18 mouse cellular contexts compared by ENCODE assay signal in the genomic region with DNA sequence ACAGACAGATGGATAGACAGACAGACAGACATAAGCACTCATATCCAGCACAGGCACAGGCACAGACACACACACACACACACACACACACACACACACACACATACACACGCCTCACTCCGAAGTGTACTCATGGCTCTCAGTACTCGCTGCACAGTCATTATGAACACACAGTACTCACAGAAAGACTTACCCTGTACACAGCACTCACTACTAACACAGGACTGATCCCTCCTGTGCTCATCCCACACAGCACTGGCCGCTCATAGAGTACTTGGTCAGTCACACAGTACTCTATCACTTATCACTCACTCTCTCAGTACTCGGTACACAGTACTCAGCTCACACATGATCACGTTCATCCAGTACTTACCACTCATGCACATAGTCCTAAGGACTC.
A peak's percentile ranks its signal among the peaks of the same experiment; 100 is the strongest.
DNase-seq lines count a peak whose midpoint lies in the region; ATAC-seq lines count a peak whose summit lies in the region.
"Had no signal": no experiment of that assay in that cellular context is flagged by ENCODE, and none has a peak within 500 bp of the region (broad histone marks: within the 10 kb centered on the region; RNA-seq: fewer than 3 reads in every experiment).

No protein-coding gene starts in this region.

- peak overlapping the region; percentile 41 for H3K9ac ChIP-seq in heart, embryonic 13.5 days
- H3K9ac ChIP-seq in midbrain, embryonic 13.5 days (replicated peaks) = no peak overlapping the region
- H3K9ac ChIP-seq in liver, embryonic 12.5 days = peak overlapping the region; percentile 75
- H3K9ac ChIP-seq: limb, embryonic 12.5 days; neural tube, embryonic 12.5 days; stomach, embryonic 15.5 days had no signal

- no peak for ATAC-seq in heart, embryonic 13.5 days (ENCODE audit: extremely low read depth, insufficient number of reproducible peaks, low FRiP score, low TSS enrichment)
- no peak for ATAC-seq in midbrain, embryonic 13.5 days
- 0 out of 2 replicates have a peak, but pooled peaks have one; percentile 0 for ATAC-seq in liver, embryonic 12.5 days
- ATAC-seq: hindbrain, postnatal 0 days had no signal

- no peak overlapping the region for H3K4me3 ChIP-seq in heart, embryonic 13.5 days
- H3K4me3 ChIP-seq in midbrain, embryonic 10.5 days = no peak overlapping the region
- H3K4me3 ChIP-seq in midbrain, embryonic 13.5 days (replicated peaks) = no peak overlapping the region
- H3K4me3 ChIP-seq in liver, embryonic 12.5 days = no peak overlapping the region
- H3K4me3 ChIP-seq: limb, embryonic 12.5 days; neural tube, embryonic 12.5 days; stomach, embryonic 15.5 days had no signal

- H3K9me3 ChIP-seq in heart, embryonic 13.5 days = no peaks in the 10 kb centered on the region
- no peaks in the 10 kb centered on the region for H3K9me3 ChIP-seq in midbrain, embryonic 10.5 days (replicated peaks)
- H3K9me3 ChIP-seq in midbrain, embryonic 13.5 days = no peaks in the 10 kb centered on the region
- no peaks in the 10 kb centered on the region for H3K9me3 ChIP-seq in liver, embryonic 12.5 days (replicated peaks)
- H3K9me3 ChIP-seq: limb, embryonic 12.5 days; neural tube, embryonic 12.5 days; stomach, embryonic 15.5 days had no signal

- peak overlapping the region; percentile 31 for H3K4me2 ChIP-seq in heart, embryonic 13.5 days
- no peak overlapping the region for H3K4me2 ChIP-seq in midbrain, embryonic 13.5 days (replicated peaks)
- H3K4me2 ChIP-seq in liver, embryonic 12.5 days = peak overlapping the region; percentile 81
- H3K4me2 ChIP-seq: limb, embryonic 12.5 days; neural tube, embryonic 12.5 days; stomach, embryonic 15.5 days had no signal

- peaks cover 98% of the 10 kb centered on the region for H3K4me1 ChIP-seq in heart, embryonic 13.5 days
- H3K4me1 ChIP-seq in midbrain, embryonic 10.5 days = peaks cover 98% of the 10 kb centered on the region
- H3K4me1 ChIP-seq in midbrain, embryonic 13.5 days (replicated peaks) = peaks cover 72% of the 10 kb centered on the region
- H3K4me1 ChIP-seq in liver, embryonic 12.5 days = peaks cover 100% of the 10 kb centered on the region

- no peaks in the 10 kb centered on the region for H3K36me3 ChIP-seq in heart, embryonic 13.5 days
- H3K36me3 ChIP-seq in midbrain, embryonic 10.5 days = no peaks in the 10 kb centered on the region
- H3K36me3 ChIP-seq in midbrain, embryonic 13.5 days = no peaks in the 10 kb centered on the region
- no peaks in the 10 kb centered on the region for H3K36me3 ChIP-seq in liver, embryonic 12.5 days
- H3K36me3 ChIP-seq: limb, embryonic 12.5 days; neural tube, embryonic 12.5 days; stomach, embryonic 15.5 days had no signal

- peak overlapping the region; percentile 92 for H3K27ac ChIP-seq in heart, embryonic 13.5 days (replicated peaks)
- H3K27ac ChIP-seq in midbrain, embryonic 10.5 days (replicated peaks) = peak overlapping the region; percentile 81
- H3K27ac ChIP-seq in midbrain, embryonic 13.5 days = no peak overlapping the region
- H3K27ac ChIP-seq in liver, embryonic 12.5 days = peak overlapping the region; percentile 97
- H3K27ac ChIP-seq: hindbrain, postnatal 0 days; limb, embryonic 12.5 days; stomach, embryonic 15.5 days had no signal

- intact Hi-C loops in heart, postnatal 10 days (cut with DNase I) = no loop called here

- no peak for DNase-seq in heart, postnatal 10 days
- no peak for DNase-seq in midbrain, embryonic 10.5 days (ENCODE audit: low spot score)
- DNase-seq in cerebellum, postnatal 25 days = no peak
- DNase-seq in cerebellum, postnatal 10 days = no peak
- DNase-seq: cerebellum, adult 9-11 months; embryo, embryonic 11 days; gastrocnemius, postnatal 14 days; kidney, adult 2 months; kidney, postnatal 25 days; layer of hippocampus, adult 9-11 months; spleen, adult 18-20 months had no signal

- no peaks in the 10 kb centered on the region for H3K27me3 ChIP-seq in heart, embryonic 13.5 days (replicated peaks)
- peaks cover 42% of the 10 kb centered on the region; the same call in 1 of the 2 replicates for H3K27me3 ChIP-seq in midbrain, embryonic 10.5 days (ENCODE audit: low read depth, poor library complexity, severe bottlenecking)
- no peaks in the 10 kb centered on the region; the same call in 1 of the 2 replicates for H3K27me3 ChIP-seq in midbrain, embryonic 13.5 days
- H3K27me3 ChIP-seq in liver, embryonic 12.5 days (replicated peaks) = no peaks in the 10 kb centered on the region
- H3K27me3 ChIP-seq: neural tube, embryonic 12.5 days; stomach, embryonic 15.5 days had no signal

- WGBS in heart, embryonic 13.5 days = 74% methylated on average over 6 of the region's 6 CpGs
- WGBS in midbrain, embryonic 10.5 days = 88% methylated on average over 6 of the region's 6 CpGs
- 91% methylated on average over 6 of the region's 6 CpGs for WGBS in midbrain, embryonic 13.5 days
- 60% methylated on average over 6 of the region's 6 CpGs for WGBS in liver, embryonic 12.5 days (ENCODE audit: insufficient replicate concordance)
